Mouse (Mus musculus): Measurements from ENCODE around the gene Capn9.

DNA sequence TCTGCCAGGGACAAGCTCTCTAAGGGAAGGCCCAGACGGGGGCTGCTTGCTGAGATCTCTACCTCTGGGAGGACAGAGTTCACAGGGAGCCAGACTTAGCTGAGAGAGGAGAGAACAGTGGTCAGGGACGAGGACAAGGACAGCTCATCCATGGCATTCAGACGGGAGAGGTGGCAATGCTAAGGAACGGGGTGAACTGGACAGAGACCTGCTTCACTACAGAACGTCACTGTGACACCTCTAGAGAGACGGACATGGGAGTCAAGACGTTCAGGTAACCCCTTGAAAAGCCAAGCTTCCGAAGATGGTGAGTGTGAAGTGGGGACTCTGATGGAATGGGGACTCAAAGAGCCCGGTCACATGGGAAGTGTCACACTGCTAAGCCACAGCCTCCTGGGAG lies 50.3 kb downstream of the Capn9 start:
- TF ChIP-seq CTCF (IDR thresholded peaks at IDR 0.05; ENCODE audit: low read depth, low read length) (no peak), POLR2A (IDR thresholded peaks at IDR 0.05; ENCODE audit: insufficient read depth, low read length) (no peak), EP300 (IDR thresholded peaks at IDR 0.05; ENCODE audit: insufficient read depth, low read depth, low read length) (no peak)
